Mouse (Mus musculus): Measurements from ENCODE around the gene Foxe1. TPM values are rescaled to one million over a fixed set of nuclear protein-coding genes. Genes with fewer than 3 reads are reported as not detected.

The Foxe1 gene
- polyA plus RNA-seq (2012; rRNA removed) = 0.66 TPM in 1 of 2 replicates, not detected in the other

DNA sequence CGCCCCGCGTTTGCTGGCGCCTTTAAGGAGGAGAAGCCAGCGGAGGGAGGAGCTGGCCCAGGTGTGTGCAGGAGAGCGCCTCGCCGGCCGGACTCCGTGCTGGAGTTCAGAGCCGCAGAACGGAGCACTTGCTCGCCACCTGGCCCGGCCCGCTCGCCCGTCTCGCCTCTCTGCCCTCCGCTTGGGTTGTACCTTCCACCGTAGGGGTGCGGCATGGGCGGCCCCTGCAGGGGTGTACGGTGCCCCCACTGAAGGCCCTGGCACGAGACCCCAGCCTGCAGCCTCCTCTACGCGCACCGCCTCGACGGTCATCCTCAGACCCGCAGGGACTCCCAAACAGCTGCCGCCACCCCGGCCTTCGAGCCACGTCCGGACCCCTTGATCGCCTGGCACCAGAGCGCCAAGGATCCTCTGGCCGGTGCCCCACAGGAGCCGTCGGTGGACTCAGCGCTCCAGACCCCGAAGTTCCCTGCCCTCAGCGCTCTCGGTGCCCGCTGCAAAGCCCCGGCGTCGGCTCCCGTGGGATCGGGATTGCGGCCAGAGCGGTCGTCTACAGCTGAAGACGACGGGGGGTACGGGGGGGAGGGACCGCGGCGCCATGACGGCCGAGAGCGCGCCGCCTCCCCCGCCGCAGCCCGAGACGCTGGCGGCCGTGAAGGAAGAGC lies at the start of gene Foxe1:
Gene Foxe1, plus strand, starts transcription at position 14 of the 665 bp plus-strand sequence.

GRCm38 (mm10) chr4:46389013-46389611 lies 45.7 kb downstream of the Foxe1 start, which contains the start of gene Trmo:
TSS of gene Trmo (minus strand) at chr4:46389437.

Other genes with a start within 250 kb of the Foxe1 start
- 93.7 and 108 TPM in 2 replicates for gene Ncbp1, start 205.0 kb upstream of the Foxe1 start, polyA plus RNA-seq (2012; rRNA removed)
- 26.6 and 28.9 TPM in 2 replicates for gene Tstd2, start 204.9 kb upstream of the Foxe1 start, polyA plus RNA-seq (2012; rRNA removed)
- 38.6 TPM in 2 replicates for gene Xpa, start 147.3 kb upstream of the Foxe1 start, polyA plus RNA-seq (2012; rRNA removed)
- gene Trmo, start 45.8 kb downstream of the Foxe1 start, polyA plus RNA-seq (2012; rRNA removed) = 8.3 and 8.5 TPM in 2 replicates
- 0.16 and 0.17 TPM in 2 replicates for gene Hemgn, start 69.9 kb downstream of the Foxe1 start, polyA plus RNA-seq (2012; rRNA removed)
- gene Anp32b, start 107.3 kb downstream of the Foxe1 start, polyA plus RNA-seq (2012; rRNA removed) = 81.4 and 91.4 TPM in 2 replicates
- gene Nans, start 145.6 kb downstream of the Foxe1 start, polyA plus RNA-seq (2012; rRNA removed) = 70.8 and 71.6 TPM in 2 replicates
- 0.88 and 1.0 TPM in 2 replicates for gene Trim14, start 192.5 kb downstream of the Foxe1 start, polyA plus RNA-seq (2012; rRNA removed)